Mouse (Mus musculus): Measurements from ENCODE around the gene Agap2. TPM values are rescaled to one million over a fixed set of nuclear protein-coding genes. Genes with fewer than 3 reads are reported as not detected.

Gene Agap2
- polyA plus RNA-seq, 1 experiment, result 45.6 TPM

DNA sequence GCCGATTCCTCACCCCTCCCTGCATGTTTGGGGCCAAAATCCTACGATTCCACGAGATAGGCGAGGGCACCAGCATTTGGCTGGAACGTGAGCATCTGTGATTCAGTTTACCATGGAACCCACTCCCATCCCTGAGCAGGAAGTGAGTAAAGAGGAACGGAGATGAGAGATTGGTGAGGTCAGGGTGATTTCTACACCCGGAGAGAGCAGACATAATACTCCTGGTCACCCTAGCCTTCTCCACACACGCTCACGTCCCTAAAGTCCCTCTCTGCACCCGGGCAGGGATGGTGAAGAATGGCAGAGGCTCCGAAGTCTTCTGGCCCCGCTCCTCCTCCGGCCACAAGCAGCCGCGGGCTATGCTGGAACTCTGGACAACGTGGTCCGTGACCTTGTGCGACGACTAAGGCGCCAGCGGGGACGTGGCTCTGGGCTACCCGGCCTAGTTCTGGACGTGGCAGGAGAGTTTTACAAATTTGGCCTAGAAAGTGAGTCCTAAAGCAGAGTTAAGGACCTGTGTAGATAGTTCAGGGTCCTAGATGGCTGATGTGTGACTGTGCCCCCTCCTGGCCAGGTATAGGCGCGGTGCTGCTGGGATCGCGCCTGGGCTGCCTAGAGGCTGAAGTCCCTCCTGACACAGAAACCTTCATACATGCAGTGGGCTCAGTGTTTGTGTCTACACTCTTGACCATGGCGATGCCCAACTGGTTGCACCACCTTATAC lies 25.5 kb upstream of the Agap2 start:
- Histone ChIP-seq H3K4me1 (ENCODE audit: control insufficient read depth, insufficient read depth, insufficient read length) (peaks cover 5% of the 10 kb centered on the region; the same call in 1 of the 2 replicates), H3K36me3 (ENCODE audit: control insufficient read depth, insufficient read depth, low read length) (peaks cover 3% of the 10 kb centered on the region), H3K27ac (ENCODE audit: insufficient read depth, low read length) (no peak overlapping the region), H3K27me3 (ENCODE audit: control insufficient read depth, insufficient read depth, low read length) (no peaks in the 10 kb centered on the region; the same call in 1 of the 2 replicates), H3K4me3 (ENCODE audit: extremely low read depth, insufficient read depth, insufficient read length) (peak overlapping the region; percentile 9)
- no peak for DNase-seq (ENCODE audit: low read depth in 1 of 2, low spot score in 2 of 2)
- TF ChIP-seq POLR2A (IDR thresholded peaks at IDR 0.05; ENCODE audit: low read depth, low read length), result no peak
- no peak for TF ChIP-seq CTCF (IDR thresholded peaks at IDR 0.05; ENCODE audit: extremely low read depth, insufficient read depth, insufficient read length, insufficient replicate concordance)
- WGBS, result 5% methylated on average over 29 of the region's 29 CpGs

DNA sequence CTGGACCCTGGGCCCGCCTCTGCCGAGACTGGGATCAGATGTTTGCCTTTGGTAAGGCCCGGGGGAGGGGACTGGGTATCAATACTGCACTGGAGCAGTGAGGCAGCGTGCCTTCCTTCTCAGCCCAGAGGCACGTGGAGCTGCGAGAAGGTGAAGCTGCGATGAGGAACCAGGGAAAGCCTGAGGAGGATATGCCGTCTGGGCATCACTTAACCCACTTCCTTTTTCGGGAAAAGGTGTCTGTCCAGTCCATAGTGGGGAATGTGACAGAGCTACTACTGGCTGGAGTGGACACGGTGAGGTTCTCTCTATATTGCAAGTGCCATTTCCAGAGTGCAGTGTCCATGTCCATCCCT lies 25.0 kb upstream of the Agap2 start:
- DNase-seq (ENCODE audit: low read depth in 1 of 2, low spot score in 2 of 2), result no peak
- no peak for TF ChIP-seq POLR2A (IDR thresholded peaks at IDR 0.05; ENCODE audit: low read depth, low read length)
- no peak for TF ChIP-seq CTCF (IDR thresholded peaks at IDR 0.05; ENCODE audit: extremely low read depth, insufficient read depth, insufficient read length, insufficient replicate concordance)
- no peaks in the 10 kb centered on the region for H3K36me3 ChIP-seq (ENCODE audit: control insufficient read depth, insufficient read depth, low read length)
- H3K4me1 ChIP-seq (ENCODE audit: control insufficient read depth, insufficient read depth, insufficient read length), result peaks cover 5% of the 10 kb centered on the region; the same call in 1 of the 2 replicates
- H3K4me3 ChIP-seq (ENCODE audit: extremely low read depth, insufficient read depth, insufficient read length), result no peak overlapping the region
- 5% methylated on average over 10 of the region's 10 CpGs for WGBS
- no peak overlapping the region for H3K27ac ChIP-seq (ENCODE audit: insufficient read depth, low read length)
- no peaks in the 10 kb centered on the region; the same call in 1 of the 2 replicates for H3K27me3 ChIP-seq (ENCODE audit: control insufficient read depth, insufficient read depth, low read length)

DNA sequence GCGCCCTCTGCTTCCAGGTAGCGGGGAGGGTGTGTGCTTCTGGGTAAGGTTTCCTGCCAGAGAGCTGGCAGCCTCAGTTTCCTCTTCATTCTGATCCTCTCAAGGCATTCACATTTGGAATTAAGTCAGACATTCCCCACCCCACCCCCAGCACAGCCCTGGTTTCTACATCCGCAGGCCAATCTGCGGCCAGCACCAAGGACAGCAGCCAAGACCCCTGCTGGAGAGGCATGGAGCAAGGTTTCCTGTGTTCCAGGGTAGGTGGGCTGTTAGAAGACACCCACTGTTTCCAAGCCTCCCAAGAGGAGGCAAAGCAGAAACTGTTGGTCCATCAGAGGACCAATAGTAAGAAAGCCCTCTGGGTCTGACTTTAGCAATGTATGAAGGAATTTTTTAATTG lies 20.4 kb upstream of the Agap2 start:
- Histone ChIP-seq H3K27me3 (ENCODE audit: control insufficient read depth, insufficient read depth, low read length) (peaks cover 3% of the 10 kb centered on the region), H3K36me3 (ENCODE audit: control insufficient read depth, insufficient read depth, low read length) (no peaks in the 10 kb centered on the region), H3K27ac (ENCODE audit: insufficient read depth, low read length) (no peak overlapping the region), H3K4me1 (ENCODE audit: control insufficient read depth, insufficient read depth, insufficient read length) (peaks cover 13% of the 10 kb centered on the region; the same call in 1 of the 2 replicates), H3K4me3 (ENCODE audit: extremely low read depth, insufficient read depth, insufficient read length) (no peak overlapping the region)
- WGBS, result 93% methylated on average over 4 of the region's 4 CpGs
- TF ChIP-seq POLR2A (IDR thresholded peaks at IDR 0.05; ENCODE audit: low read depth, low read length) (no peak), CTCF (IDR thresholded peaks at IDR 0.05; ENCODE audit: extremely low read depth, insufficient read depth, insufficient read length, insufficient replicate concordance) (no peak)
- no peak for DNase-seq (ENCODE audit: low read depth in 1 of 2, low spot score in 2 of 2)

DNA sequence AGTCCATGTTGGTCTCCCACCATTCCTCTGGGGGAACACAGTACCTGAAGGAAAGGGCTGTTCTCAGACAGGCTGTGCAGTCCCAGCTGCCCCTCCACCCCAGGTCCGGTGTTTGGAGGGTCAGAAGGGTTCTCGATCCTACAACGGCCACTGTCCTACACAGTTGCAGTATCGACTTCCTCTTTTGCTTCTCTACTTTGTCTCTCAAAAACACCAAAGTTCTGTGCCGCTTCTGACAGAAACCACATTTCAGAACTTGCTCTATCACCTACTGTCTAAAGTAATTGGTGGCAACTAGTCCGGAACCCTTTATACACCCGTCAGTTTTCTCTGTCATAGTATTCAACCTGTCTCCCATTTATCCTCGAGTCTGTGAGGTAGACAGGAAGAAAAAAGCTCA lies 19.7 kb upstream of the Agap2 start:
- WGBS, result 16% methylated on average over 8 of the region's 8 CpGs
- Histone ChIP-seq H3K4me1 (ENCODE audit: control insufficient read depth, insufficient read depth, insufficient read length) (peaks cover 13% of the 10 kb centered on the region; the same call in 1 of the 2 replicates), H3K27ac (ENCODE audit: insufficient read depth, low read length) (no peak overlapping the region), H3K27me3 (ENCODE audit: control insufficient read depth, insufficient read depth, low read length) (peaks cover 7% of the 10 kb centered on the region), H3K4me3 (ENCODE audit: extremely low read depth, insufficient read depth, insufficient read length) (no peak overlapping the region), H3K36me3 (ENCODE audit: control insufficient read depth, insufficient read depth, low read length) (no peaks in the 10 kb centered on the region)
- DNase-seq (ENCODE audit: low read depth in 1 of 2, low spot score in 2 of 2), result no peak
- TF ChIP-seq POLR2A (IDR thresholded peaks at IDR 0.05; ENCODE audit: low read depth, low read length) (no peak), CTCF (IDR thresholded peaks at IDR 0.05; ENCODE audit: extremely low read depth, insufficient read depth, insufficient read length, insufficient replicate concordance) (no peak)

DNA sequence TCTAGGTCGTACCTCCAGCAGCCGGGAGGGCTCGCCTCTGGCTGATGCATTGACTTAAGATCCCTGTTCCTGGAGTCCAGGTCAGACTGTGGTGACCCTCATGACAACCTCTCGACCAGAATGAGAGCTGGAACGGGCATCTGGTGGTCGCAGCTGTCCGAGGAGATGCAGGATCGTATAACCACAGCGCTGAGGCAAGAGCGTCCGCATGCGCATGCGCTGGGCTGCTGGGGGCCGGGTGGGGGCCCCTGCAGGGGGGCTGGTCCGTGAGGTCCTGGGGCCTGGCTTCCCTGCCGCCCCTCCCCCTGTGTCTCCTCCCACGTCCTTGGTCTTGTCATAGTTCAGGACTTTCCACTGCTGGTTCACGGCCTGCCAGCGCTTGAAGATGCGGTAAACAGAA lies 18.6 kb upstream of the Agap2 start:
- Histone ChIP-seq H3K4me3 (ENCODE audit: extremely low read depth, insufficient read depth, insufficient read length) (no peak overlapping the region), H3K4me1 (ENCODE audit: control insufficient read depth, insufficient read depth, insufficient read length) (peaks cover 13% of the 10 kb centered on the region; the same call in 1 of the 2 replicates), H3K27me3 (ENCODE audit: control insufficient read depth, insufficient read depth, low read length) (peaks cover 7% of the 10 kb centered on the region), H3K27ac (ENCODE audit: insufficient read depth, low read length) (no peak overlapping the region), H3K36me3 (ENCODE audit: control insufficient read depth, insufficient read depth, low read length) (no peaks in the 10 kb centered on the region)
- DNase-seq (ENCODE audit: low read depth in 1 of 2, low spot score in 2 of 2), result no peak
- 91% methylated on average over 20 of the region's 20 CpGs for WGBS
- no peak for TF ChIP-seq CTCF (IDR thresholded peaks at IDR 0.05; ENCODE audit: extremely low read depth, insufficient read depth, insufficient read length, insufficient replicate concordance)
- TF ChIP-seq POLR2A (IDR thresholded peaks at IDR 0.05; ENCODE audit: low read depth, low read length), result no peak

DNA sequence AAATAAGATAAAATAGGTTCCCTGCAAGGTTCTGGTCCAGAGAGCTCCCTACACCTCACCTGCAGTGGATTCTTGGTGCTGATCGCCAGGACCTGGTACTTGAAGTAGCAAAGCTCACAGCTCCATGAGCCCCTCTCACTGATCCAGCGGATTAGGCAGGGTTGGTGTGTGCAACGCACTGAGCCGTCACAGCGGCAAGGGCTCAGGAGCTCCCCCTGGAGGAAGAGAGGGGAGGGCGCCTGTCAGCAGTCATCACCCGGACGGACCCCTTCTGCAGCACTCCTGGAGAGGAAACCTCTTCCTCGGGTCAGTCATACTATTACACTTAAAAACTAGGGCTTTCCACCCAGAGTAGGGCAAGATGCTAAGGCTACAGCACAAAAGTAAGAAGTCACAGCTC lies 16.9 kb upstream of the Agap2 start:
- TF ChIP-seq POLR2A (IDR thresholded peaks at IDR 0.05; ENCODE audit: low read depth, low read length) (no peak), CTCF (IDR thresholded peaks at IDR 0.05; ENCODE audit: extremely low read depth, insufficient read depth, insufficient read length, insufficient replicate concordance) (peak; percentile 99)
- 2% methylated on average over 9 of the region's 9 CpGs for WGBS
- Histone ChIP-seq H3K4me1 (ENCODE audit: control insufficient read depth, insufficient read depth, insufficient read length) (peaks cover 13% of the 10 kb centered on the region; the same call in 1 of the 2 replicates), H3K27ac (ENCODE audit: insufficient read depth, low read length) (no peak overlapping the region), H3K4me3 (ENCODE audit: extremely low read depth, insufficient read depth, insufficient read length) (no peak overlapping the region), H3K27me3 (ENCODE audit: control insufficient read depth, insufficient read depth, low read length) (peaks cover 7% of the 10 kb centered on the region), H3K36me3 (ENCODE audit: control insufficient read depth, insufficient read depth, low read length) (no peaks in the 10 kb centered on the region)
- DNase-seq (ENCODE audit: low read depth in 1 of 2, low spot score in 2 of 2), result peak; percentile 43 to 77

DNA sequence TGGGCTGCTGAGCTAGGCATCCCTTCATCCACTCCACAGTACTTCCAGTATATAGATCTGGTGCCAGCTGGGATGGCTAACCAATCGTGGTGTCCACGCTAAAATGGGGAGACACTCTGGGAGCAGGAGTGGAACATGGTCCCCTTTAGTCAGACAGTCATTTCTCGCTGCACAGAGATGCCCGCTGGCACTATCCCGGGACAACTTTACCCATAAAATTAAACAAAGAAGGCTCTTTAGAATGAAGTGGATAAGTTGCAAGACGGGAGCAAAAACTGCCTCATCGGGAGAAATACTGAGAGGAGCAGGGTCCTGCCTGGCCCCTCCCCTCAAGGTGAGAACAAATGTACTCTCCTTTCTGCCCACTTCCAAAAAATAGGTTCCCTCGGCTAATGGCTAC lies 16.4 kb upstream of the Agap2 start:
- TF ChIP-seq CTCF (IDR thresholded peaks at IDR 0.05; ENCODE audit: extremely low read depth, insufficient read depth, insufficient read length, insufficient replicate concordance), result no peak
- no peak for TF ChIP-seq POLR2A (IDR thresholded peaks at IDR 0.05; ENCODE audit: low read depth, low read length)
- DNase-seq (ENCODE audit: low read depth in 1 of 2, low spot score in 2 of 2), result no peak
- Histone ChIP-seq H3K27me3 (ENCODE audit: control insufficient read depth, insufficient read depth, low read length) (peaks cover 7% of the 10 kb centered on the region), H3K27ac (ENCODE audit: insufficient read depth, low read length) (no peak overlapping the region), H3K4me1 (ENCODE audit: control insufficient read depth, insufficient read depth, insufficient read length) (peaks cover 13% of the 10 kb centered on the region; the same call in 1 of the 2 replicates), H3K4me3 (ENCODE audit: extremely low read depth, insufficient read depth, insufficient read length) (0 out of 2 replicates have a peak overlapping the region, but pooled peaks have one; percentile 14), H3K36me3 (ENCODE audit: control insufficient read depth, insufficient read depth, low read length) (no peaks in the 10 kb centered on the region)
- 11% methylated on average over 8 of the region's 8 CpGs for WGBS
